Mouse (Mus musculus) limb, embryonic 14.5 days (tissue): ENCODE measurements around the gene Ptpn21. TPM values are rescaled to one million over a fixed set of nuclear protein-coding genes. Genes with fewer than 3 reads are reported as not detected.

Source experiments
- ATAC-seq: fragments of 200-750 bp; cut with Nextera tagmentation; 2 replicates; pipeline ENCODE4 v1.8.0; 2017; ENCODE audit warnings: low read depth, moderate number of reproducible peaks, moderate TSS enrichment; ENCODE audit not compliant: low FRiP score
- DNase-seq: peaks from one replicate; pipeline ENCODE4 v3.0.0-alpha.2; 2015; ENCODE audit warnings: low spot score
- H3K27ac ChIP-seq: fragments of 300-500 bp; sonication (generic); replicated peaks from 2 replicates; pipeline ENCODE4 v1.5.1; 2014; ENCODE audit warnings: low read depth, mild to moderate bottlenecking, low read length, moderate library complexity, mixed read lengths
- H3K27me3 ChIP-seq: fragments of 300-500 bp; sonication (generic); 2 replicates; pipeline ENCODE4 v1.6.1; 2014; ENCODE audit warnings: low read length, mixed read lengths; ENCODE audit not compliant: control insufficient read depth, insufficient read depth
- H3K36me3 ChIP-seq: fragments of 300-500 bp; sonication (generic); 2 replicates; pipeline ENCODE4 v1.6.1; 2014; ENCODE audit warnings: mild to moderate bottlenecking, low read length, moderate library complexity, mixed read lengths; ENCODE audit not compliant: control insufficient read depth, insufficient read depth
- H3K4me1 ChIP-seq: fragments of 300-500 bp; sonication (generic); 2 replicates; pipeline ENCODE4 v1.6.1; 2014; ENCODE audit warnings: antibody characterized with exemption, low read length, mixed read lengths; ENCODE audit not compliant: control insufficient read depth, insufficient read depth
- H3K4me2 ChIP-seq: fragments of 300-500 bp; sonication (generic); replicated peaks from 2 replicates; pipeline ENCODE4 v1.6.1; 2014; ENCODE audit warnings: low read depth, mild to moderate bottlenecking, low read length, moderate library complexity; ENCODE audit not compliant: severe bottlenecking
- H3K4me3 ChIP-seq: fragments of 300-500 bp; sonication (generic); replicated peaks from 2 replicates; pipeline ENCODE4 v1.5.1; 2014; ENCODE audit warnings: low read length
- H3K9ac ChIP-seq: fragments of 300-500 bp; sonication (generic); 2 replicates; pipeline ENCODE4 v1.6.1; 2014; ENCODE audit warnings: mild to moderate bottlenecking, low read depth, low read length, moderate library complexity; ENCODE audit not compliant: severe bottlenecking
- H3K9me3 ChIP-seq: fragments of 300-500 bp; sonication (generic); 2 replicates; pipeline ENCODE4 v1.6.1; 2016; ENCODE audit warnings: low read length; ENCODE audit not compliant: control insufficient read depth
- POLR2A ChIP-seq: fragments of 200-500 bp; IDR thresholded peaks from 2 replicates; pipeline ENCODE4 v1.8.0; 2012; ENCODE audit warnings: inconsistent platforms, mild to moderate bottlenecking, moderate library complexity, borderline replicate concordance; ENCODE audit not compliant: insufficient read depth, insufficient read length; ENCODE audit errors: extremely low read depth
- WGBS: fragments of 180-500 bp; shearing (Covaris S2); extraction: QIAGEN DNeasy Blood & Tissue Kit; methylation state at CpG from one replicate; pipeline ENCODE4 v1.1.7; 2014; 5-methylcytosine and 5-hydroxymethylcytosine counted together
- polyA plus RNA-seq, 2 experiments: library from polyadenylated mRNA; depleted of rRNA in 1 of 2; stranded (reverse) in 1 of 2; unstranded in 1 of 2; fragments of >200 nt; fragmentation: Nextera tagmentation in 1 of 2; extraction: Ambion mirVana in 1 of 2; gene quantifications; 2 replicates each; pipeline versions ENCODE4 v1.2.1 to v1.2.3; 2012 to 2014

Ptpn21 gene
- polyA plus RNA-seq, 2 experiments, result 9.9 to 13.1 TPM

- WGBS, result 13% methylated on average over 12 of the region's 12 CpGs
Measured at GRCm38 (mm10) chr12:98733776-98734175, 3.4 kb downstream of the Ptpn21 start.

DNA sequence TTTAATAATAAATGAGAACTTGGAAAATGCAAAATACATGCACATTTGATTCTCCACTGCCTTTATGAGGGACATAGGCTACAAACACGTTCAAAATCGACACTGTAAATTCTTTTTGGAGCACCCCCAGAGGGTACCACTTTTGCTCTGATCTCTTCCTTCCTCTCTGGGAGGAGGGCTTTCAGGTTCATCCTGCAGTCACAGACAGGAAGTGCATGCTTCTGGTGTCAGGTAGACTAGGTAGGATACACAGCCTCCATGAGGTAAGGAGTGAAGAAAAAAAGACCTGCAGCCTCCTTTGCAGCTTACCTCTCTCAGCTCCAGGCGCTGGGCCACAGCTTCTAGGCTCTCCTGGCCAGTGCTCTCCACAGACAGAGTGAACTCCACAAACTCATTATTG is 4.0 kb downstream of the Ptpn21 start:
- ATAC-seq (no peak), DNase-seq (no peak)
- peaks cover 24% of the 10 kb centered on the region for H3K4me1 ChIP-seq
- H3K36me3 ChIP-seq, result peaks cover 2% of the 10 kb centered on the region; the same call in 1 of the 2 replicates
- H3K4me3 ChIP-seq, result peak overlapping the region; percentile 59
- no peak overlapping the region for H3K27ac ChIP-seq
- peak overlapping the region; percentile 45; the same call in 1 of the 2 replicates for H3K9ac ChIP-seq
- peak overlapping the region; percentile 86 for H3K4me2 ChIP-seq
- no peaks in the 10 kb centered on the region for H3K9me3 ChIP-seq
- WGBS, result 55% methylated on average over 3 of the region's 3 CpGs
- TF ChIP-seq POLR2A, result no peak
- H3K27me3 ChIP-seq, result no peaks in the 10 kb centered on the region

More at GRCm38 (mm10) chr12:98733776-98734175, 3.4 kb downstream of the Ptpn21 start:
- Histone ChIP-seq H3K4me1 (peaks cover 28% of the 10 kb centered on the region), H3K27ac (no peak overlapping the region), H3K27me3 (no peaks in the 10 kb centered on the region), H3K9ac (peak overlapping the region; percentile 60), H3K4me2 (peak overlapping the region; percentile 86), H3K36me3 (peaks cover 1% of the 10 kb centered on the region; the same call in 1 of the 2 replicates), H3K4me3 (peak overlapping the region; percentile 59), H3K9me3 (no peaks in the 10 kb centered on the region)
- no peak for TF ChIP-seq POLR2A
- DNase-seq (no peak), ATAC-seq (no peak)

DNA sequence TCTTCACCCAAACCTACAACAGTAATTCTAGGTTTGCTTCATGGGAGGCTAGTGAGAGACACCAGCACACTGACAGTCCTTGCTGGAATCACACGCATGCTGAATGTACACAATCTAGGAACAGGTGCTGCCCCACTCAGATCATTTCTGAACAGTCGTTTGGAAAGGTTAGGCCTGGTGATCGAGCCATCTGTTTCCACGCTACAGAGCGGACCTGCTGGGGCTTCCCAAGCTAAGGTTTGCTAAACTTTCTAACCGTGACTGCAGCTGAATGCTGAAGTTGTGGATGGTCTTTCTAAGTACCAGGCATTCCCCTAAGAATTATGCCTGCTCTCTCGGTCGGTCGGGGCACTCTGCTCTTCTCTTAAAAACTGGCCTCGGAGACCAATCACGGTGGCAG is 6.5 kb downstream of the Ptpn21 start:
- no peak for DNase-seq
- Histone ChIP-seq H3K4me1 (peaks cover 17% of the 10 kb centered on the region), H3K9ac (no peak overlapping the region), H3K4me2 (no peak overlapping the region), H3K27me3 (no peaks in the 10 kb centered on the region), H3K36me3 (peaks cover 2% of the 10 kb centered on the region; the same call in 1 of the 2 replicates), H3K27ac (no peak overlapping the region), H3K4me3 (no peak overlapping the region), H3K9me3 (no peaks in the 10 kb centered on the region)
- no peak for TF ChIP-seq POLR2A
- no peak for ATAC-seq
- WGBS, result 85% methylated on average over 11 of the region's 11 CpGs

DNA sequence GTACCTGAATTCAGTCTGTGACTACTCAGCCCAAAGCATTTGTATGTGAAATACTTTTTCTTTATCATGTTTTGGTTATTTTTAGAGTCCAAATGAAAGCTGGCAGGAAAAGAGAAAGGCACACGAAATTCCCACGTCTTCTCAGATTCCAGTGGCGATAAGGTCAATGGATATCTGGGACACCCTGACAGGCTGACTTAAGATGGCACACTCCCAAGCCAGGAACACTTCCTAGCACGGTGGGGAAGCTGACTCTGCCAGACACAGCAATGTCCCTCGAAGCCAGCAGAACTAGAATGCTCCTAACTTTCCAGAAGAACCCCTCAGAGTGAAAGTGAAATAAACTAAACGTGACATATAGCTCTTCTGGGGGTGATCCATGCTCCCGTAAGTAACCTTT is 10.0 kb downstream of the Ptpn21 start:
- H3K36me3 ChIP-seq, result peaks cover 2% of the 10 kb centered on the region; the same call in 1 of the 2 replicates
- no peaks in the 10 kb centered on the region for H3K9me3 ChIP-seq
- H3K27me3 ChIP-seq, result no peaks in the 10 kb centered on the region
- H3K27ac ChIP-seq, result no peak overlapping the region
- no peak for ATAC-seq
- no peak overlapping the region for H3K9ac ChIP-seq
- no peak for TF ChIP-seq POLR2A
- H3K4me2 ChIP-seq, result no peak overlapping the region
- no peaks in the 10 kb centered on the region for H3K4me1 ChIP-seq
- no peak for DNase-seq
- H3K4me3 ChIP-seq, result no peak overlapping the region
- WGBS, result 80% methylated on average over 7 of the region's 7 CpGs

DNA sequence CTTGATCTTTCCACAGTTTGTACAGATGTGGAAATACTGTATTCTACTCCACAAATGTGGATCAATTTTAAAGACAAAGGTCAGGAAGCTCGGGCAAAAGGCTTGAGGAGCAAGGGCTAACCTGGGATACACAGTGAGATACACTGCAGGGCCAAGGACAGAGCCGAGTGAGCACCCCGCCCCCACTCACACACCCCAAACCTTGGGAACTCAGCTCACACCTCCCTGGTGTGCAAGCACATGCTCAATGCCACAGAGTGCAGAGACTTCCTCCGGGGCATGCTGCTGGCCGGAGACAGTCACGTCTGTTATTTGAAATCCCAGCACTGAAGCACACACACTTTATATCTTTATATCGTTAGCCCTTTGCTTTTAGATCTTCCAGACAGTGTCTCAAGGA is 11.1 kb downstream of the Ptpn21 start:
- H3K4me1 ChIP-seq, result 0 out of 2 replicates have a peak, but pooled peaks cover under 1% of the 10 kb centered on the region
- H3K27me3 ChIP-seq, result no peaks in the 10 kb centered on the region
- ATAC-seq (no peak), DNase-seq (no peak)
- H3K36me3 ChIP-seq, result peaks cover 2% of the 10 kb centered on the region; the same call in 1 of the 2 replicates
- no peak overlapping the region for H3K27ac ChIP-seq
- no peak for TF ChIP-seq POLR2A
- 83% methylated on average over 7 of the region's 7 CpGs for WGBS
- H3K4me3 ChIP-seq, result no peak overlapping the region
- no peak overlapping the region for H3K9ac ChIP-seq
- H3K4me2 ChIP-seq, result no peak overlapping the region
- H3K9me3 ChIP-seq, result no peaks in the 10 kb centered on the region
